Mouse (Mus musculus) ovary, postnatal 10 days (tissue): ENCODE results near the gene Ddah1.

Source experiments
- DNase-seq: peaks from one replicate; pipeline ENCODE4 v3.0.0; 2022; ENCODE audit warnings: low spot score

Ddah1 gene

DNA sequence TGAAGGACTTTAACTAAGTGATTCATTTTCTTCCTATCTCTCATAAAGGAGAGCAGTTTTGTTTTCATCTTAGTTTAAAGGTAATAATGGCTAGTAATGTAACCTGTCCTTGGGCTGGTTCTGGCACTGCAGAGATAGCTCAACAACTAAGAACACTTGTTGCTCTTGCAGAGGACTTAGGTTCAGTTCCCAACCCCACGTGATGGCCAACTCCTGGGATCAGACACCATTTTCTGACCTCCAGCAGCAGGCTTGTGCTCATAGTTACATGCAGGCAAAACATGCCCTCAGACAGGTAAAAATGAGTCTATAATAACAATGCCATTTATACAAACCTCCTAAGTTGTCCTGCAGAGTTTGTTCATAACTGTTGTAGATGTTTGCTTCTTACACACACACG lies 5.9 kb downstream of the Ddah1 start:
- DNase-seq = no peak

DNA sequence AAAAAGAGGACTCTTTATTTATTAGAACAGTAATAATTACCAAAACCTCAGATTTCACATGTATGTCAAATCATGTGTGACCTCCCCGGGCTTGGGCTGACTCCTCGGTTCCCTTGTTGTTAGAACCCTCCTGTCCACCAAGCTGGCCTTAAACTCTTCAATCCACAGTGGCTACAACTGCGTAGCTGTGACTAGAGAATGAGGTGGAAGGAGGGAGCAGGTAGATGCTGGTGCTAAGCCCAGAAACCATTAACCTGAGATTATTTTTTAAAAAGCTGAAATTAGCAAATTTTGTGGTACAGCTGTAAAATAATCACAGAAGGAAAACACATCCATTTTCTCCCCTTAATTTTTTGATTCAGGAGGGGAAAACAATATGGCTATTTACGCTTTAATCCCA lies 10.0 kb downstream of the Ddah1 start:
- no peak for DNase-seq

DNA sequence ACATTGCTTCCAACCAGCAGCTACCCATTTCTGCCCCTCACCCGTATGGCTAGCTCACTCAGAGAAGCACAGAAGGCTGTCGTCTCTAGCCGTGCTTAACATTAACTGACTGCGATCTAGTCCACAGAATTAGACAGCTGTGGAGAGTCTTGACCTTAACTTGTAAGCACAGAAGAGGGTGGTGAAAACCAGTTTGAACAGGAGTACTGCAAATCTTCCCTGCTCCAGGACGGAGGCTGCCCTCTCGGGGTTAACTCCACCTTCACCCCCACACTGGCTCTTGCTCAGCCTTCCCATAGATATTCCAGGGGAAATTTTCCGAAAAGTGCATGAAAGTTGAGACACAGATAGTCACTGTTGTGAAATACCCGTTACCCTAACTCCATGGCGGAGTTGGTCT lies 14.9 kb downstream of the Ddah1 start:
- no peak for DNase-seq

DNA sequence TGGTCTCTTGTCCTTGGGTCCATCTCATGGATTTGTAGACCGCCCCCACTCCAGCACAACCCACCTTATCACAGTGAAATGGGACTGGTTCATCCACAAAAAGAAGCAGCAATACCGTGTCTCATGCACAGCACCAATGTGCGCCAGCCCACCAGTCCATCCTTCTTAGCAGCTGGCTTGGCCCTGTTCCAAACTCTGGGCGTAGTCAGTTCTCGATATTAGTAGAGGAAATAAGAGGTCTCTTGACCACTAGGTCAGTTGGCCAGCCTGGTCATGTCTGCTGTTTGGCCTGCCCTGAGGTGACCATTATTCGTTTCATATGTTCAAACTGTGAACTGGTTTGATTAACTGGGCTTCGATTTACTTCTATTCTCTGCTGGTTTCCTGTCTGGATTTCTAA lies 15.9 kb downstream of the Ddah1 start:
- DNase-seq = no peak

DNA sequence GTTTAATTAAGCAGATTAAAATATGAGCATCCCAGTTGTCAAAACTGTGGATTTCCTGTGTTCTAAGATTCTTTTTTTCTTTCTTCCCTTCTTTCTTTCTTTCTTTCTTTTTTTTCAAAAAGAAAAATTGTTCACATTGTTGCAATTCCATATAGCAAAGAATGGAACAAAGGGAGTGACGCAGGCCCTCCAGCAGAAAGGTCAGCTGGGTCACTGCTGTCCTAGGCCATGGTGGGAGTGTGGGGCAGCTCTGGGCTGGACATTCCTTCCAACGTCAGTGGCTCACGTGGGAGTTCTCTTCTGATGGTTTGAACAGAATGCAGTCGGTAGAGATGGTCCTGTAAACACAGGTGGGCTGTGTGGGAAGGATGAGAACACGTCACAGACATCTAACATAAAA lies 16.8 kb downstream of the Ddah1 start:
- no peak for DNase-seq

DNA sequence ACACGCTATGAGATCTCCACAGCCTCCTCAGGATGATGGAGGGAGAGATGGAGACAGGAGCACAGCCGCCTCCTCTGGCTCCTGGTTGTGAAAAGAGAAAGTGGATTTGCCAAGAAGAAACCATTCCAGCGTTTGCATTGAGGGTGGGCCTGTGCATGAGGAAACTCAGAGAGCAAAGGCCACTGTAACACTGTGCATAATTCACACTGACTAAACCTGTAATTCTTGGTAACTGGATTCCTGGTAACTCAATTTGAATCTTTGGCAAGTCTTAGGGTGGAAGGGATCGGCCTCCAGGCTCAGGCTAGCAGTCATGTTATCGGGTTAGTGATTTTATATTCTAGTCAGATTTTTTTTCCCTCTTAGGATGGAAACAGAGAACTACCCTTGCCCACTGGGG lies 17.4 kb downstream of the Ddah1 start:
- no peak for DNase-seq

DNA sequence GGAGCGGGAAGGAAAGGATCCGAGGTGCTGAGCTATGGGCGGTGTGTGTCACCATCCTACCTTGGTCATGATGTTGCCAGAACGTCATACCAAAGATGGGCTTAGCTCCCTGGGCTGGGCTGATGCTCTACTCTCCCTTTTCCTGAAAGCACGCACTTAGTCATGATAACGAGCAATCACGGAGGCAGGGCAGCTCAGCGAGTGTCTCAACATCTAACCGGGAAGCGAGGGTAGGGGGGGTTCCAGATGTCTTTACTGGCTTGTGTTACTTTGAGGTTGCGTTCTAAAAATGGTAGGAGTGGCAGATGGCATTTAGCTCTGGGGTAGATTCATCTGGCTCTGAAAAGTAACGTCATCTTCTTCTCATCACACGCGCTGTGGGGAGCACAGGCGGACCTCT lies 18.5 kb downstream of the Ddah1 start:
- DNase-seq = no peak

DNA sequence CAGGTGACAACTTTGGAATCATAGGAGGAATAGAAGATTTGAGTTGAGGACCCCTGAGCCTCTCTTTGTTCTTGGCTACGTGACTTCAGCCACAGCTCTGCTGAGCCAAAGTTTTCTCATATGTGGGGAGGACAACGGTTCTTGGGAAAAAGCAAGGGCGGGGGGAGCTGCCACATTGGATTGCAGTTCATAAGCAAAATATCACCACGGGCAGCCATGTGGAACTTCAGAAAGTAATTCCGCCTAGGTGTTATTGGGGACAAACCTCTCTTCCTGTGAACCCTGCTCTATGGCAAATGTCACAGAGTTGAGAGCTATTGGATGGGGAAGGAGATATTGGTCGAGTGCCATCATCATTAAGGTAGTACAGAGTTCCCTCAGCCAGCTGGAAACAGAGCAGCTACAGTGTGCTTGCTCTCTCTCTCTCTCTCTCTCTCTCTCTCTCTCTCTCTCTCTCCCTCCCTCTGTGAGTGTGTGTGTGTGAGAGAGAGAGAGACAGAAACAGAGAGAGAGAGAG lies 20.0 kb downstream of the Ddah1 start:
- DNase-seq = no peak

DNA sequence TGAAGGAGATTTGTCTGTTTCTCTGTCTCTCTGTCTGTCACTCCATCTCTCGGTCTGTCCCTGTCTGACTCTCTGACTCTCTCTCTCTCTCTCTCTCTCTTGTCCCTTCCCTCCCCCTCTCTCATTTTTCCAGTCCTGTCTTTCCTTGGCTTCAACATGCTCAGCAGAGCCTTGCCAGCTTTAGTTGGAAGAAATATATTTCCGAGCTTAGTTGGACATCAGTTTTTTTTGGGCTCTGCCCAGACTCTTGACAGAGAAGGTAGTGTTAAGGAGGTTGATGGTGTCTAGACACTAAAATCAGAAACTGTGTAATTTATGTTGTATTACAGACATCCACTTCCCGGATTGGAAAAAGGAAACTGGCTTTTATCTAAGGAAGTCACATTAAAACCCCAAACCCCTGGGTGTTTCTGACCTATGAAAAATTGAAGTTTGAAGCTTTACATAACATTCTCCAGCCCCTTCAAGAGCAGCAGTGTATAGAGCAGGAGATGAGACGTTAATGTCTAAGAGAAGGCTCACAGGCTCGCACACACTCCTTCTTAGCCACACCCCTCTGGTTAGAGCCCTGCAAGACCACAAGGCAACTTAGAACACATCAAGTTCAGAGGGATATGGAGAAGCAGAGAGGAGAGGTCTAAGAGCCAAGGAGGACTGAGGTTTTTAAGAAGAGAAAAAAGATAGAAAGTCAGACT lies 21.0 kb downstream of the Ddah1 start:
- DNase-seq = no peak

DNA sequence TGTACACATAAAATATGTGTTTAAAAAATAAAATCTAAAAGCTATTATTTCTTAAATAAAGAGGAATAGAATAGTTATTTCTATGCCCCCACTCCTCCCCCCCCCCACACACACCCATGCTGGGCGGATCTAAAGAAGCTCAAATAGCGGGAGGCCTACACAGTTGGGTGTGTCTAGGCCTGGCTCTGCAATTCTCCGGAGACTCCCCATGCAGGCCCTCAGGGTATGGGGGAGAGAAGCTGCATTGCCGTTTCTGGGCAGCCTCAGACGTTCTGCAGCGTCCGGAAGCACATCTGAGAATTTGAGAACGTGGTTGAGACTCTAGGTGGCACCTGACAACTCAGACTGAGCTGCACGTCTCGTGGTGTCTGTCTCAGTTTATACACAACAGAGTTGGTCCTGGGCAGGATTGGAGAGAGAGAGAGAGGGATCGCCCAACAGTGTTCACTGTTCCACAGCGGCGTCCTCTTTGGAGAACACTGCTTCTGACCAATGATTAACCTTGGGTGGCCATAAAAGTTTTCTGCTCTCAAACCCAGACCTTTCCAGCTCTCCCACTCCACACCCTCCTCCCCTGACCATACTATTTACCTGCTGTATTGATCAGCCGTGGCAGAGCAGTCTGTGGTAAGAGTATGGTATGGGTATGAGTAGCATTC lies 22.4 kb downstream of the Ddah1 start:
- no peak for DNase-seq

DNA sequence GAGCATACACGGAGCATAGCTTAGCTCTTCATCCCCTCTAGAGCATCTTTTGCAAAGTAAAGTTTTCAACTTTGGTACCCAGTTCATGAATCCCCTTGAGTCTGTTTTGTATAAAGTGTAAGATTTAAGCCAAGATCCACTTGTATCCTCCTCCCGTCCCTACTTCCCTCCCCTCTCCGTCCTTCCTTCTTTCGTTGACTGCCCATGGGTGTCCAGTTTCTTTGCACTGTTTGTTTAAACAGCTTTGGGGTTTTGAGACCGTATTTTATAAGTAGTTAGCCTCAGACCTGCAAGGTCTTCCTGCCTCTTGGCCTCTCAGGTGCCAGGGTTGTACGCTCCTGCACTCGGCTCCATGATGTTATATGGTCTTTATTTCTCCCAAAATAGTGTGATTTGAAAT lies 26.8 kb downstream of the Ddah1 start:
- DNase-seq = no peak

DNA sequence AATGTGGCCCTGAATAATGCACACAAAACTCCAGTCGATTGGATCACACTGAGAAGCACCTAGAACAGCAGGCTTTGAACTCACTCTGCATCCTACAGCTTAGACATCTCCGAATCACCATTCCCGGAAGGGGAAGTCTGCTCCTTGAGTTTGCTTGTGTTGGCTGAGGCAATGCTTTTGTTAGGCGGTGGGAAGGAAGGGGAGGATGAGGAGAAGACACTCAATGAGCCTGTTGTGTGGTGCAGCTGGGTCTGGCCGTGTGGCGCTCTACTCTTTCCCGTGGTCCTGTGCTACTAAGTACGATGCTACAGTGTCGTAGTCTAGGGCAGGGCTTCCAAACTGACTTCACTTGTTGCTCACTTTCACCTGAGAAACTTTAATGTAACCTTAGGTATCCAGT lies 28.8 kb downstream of the Ddah1 start:
- DNase-seq = no peak

DNA sequence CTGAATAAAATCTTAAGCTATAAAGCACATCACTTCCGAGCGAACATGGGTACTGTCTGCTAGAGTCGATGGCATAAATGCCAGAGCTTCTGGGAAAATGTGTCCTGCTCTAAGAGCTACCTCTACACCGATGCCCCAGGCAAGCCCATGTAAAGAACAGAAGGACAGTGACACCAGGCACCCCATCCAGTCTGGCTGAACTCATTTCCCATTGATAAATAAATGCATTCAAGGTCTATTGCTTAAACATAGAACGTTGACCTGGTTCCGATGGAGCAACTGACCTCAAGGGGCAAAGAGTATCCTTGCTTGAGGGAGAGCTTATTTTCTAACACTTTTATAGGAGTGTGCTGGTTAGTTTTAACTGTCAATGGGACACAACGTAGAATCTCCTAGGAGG lies 30.6 kb downstream of the Ddah1 start:
- no peak for DNase-seq

DNA sequence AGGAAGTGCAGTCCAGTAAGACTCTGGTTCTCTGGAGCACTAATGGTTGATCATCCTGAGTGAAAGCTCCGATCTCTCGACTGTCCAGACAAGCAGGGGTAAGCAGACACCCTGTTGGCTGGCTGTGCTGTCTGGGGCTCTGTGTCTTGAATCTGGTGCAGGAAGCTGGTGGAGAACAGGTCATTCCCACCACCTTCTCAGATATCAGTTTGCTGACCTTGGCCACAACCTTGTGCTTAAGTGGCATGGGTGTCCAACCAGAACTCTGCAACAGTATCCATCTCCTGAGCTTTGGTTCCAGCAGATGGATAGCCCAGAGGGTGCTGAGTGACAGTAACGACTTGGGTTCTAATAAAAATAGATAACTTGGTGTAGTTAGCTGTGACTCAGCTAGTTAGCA lies 31.8 kb downstream of the Ddah1 start:
- DNase-seq = no peak

DNA sequence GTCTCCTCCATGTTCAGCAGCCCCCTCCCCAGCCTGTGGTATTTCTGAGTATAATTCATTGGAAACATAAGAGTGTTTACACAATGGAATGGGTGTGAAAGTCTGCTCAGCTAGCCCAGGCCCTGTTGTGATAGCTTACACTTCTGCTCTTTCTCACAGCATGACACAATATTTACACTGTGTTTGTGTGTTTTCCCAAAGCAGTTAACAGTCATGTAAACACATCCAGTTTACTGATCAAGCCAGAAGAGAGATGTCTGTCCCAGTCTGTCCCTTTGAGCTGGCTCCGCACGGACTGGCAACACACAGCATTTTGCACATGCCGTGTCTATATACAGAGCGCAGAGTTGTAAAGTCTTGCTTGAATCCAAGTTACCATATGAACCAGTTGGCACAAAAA lies 32.2 kb downstream of the Ddah1 start:
- no peak for DNase-seq

DNA sequence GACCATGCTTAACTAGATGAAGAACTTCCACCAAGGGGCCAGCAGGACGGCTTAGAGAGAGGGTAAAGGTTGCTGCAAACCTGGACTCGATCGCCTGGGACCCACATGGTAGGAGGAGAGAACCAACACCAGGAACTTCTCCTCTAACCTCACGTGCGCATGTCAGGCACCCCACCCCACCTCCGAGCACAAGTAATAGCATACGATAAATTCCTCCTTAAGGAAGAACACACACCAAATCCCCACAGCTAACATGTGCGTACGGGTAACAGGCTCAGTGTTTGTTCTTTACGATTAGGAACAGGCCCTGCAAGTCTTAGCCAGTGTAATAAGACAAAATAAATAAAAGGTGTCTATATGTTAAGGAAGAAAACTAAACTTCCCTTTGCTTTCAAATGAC lies 35.9 kb downstream of the Ddah1 start:
- no peak for DNase-seq

DNA sequence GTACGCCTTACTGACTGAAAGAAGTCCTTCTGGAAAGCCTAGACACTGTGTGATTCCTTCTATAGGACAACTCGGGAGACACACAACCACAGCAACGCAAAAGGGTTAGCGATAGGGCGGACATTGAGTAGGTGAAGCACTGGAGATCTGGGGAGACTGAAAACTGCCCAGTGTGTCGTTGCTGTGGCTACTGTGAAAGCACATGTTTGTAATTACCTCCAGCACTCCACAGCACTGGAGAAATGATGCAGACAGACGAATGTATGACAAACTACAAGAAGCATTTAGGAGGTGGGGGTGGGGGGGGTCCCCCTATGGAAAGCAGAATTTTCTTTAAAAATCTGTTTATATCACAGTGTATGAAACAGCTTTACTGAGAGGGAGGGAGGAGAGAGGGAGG lies 37.4 kb downstream of the Ddah1 start:
- DNase-seq = no peak

DNA sequence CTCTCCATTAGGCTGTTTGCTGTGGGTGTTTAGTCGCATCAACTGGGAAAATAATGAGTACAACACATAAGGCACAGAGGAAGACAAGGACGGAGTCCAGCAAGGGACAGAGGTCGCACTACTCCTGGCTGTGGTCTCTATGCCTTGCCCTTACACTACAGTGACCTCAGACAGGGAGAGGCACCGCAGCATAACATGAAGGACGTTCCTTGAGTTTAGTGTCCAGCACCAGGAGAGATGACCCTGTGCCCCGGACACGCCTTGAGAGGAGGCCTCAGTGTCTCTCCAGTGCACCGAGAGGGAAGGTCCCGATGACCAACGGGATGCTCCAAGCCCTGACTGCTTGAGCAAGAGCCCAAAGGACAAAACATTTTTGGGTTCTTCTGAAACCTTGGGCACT lies 39.6 kb downstream of the Ddah1 start:
- DNase-seq = no peak

DNA sequence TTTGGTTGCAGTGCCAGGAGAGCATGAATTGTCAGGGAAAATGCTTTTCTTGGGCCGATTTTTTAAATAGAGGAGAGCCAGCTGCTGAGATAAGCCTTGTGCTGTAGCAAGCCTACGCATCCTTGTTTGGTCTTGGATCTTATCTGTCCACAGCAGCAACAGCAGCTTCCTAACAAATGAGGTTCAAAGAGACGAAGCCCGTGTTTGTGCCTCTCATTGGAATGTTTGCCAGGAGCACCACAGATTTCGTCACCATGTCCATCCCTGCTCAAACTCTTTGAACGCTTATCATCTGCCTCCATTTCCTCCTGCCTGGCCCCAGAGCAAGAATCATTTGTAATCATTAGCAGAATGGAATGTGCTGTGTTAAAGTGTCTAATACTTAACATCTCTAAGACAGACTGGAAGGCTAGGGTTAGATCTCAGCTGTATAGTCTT lies 40.3 kb downstream of the Ddah1 start:
- no peak for DNase-seq

DNA sequence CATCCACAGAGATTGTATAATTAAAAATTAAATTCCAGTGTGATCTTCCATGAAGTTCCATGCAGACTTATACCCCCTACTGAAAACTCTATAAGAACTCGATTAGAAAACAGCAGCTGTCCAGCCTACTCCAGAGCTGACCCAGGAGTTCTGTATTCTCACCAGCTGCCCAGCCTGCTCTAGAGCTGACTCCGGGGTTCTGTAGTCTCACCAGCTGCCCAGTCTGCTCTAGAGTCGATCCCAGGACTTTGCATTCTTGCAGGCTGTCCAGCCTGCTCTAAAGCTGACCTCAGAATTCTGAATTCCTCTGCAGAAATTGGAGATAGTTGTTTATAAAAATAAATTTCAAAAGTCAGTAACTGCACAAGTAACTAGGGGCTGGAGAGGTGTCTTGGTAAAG lies 40.9 kb downstream of the Ddah1 start:
- DNase-seq = no peak

DNA sequence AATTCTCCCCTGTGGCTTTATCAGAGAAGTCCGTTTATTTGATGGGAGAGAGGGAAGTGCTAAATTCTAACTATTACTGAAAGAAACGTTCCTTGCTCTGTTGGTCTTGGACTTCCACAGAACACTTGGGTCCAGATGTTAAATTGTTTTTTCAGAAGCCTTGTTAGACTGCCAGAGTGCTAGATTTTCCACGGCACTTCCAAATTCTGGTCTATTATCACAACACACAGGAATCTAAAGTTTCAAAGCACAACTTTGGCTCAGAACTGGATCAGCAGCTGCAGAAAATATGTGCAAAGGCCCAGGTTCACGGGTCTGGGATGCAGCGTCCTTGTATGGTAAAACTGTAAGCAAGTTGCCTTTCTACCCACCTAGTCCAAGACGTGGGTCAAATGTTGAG lies 43.6 kb downstream of the Ddah1 start:
- DNase-seq = no peak

DNA sequence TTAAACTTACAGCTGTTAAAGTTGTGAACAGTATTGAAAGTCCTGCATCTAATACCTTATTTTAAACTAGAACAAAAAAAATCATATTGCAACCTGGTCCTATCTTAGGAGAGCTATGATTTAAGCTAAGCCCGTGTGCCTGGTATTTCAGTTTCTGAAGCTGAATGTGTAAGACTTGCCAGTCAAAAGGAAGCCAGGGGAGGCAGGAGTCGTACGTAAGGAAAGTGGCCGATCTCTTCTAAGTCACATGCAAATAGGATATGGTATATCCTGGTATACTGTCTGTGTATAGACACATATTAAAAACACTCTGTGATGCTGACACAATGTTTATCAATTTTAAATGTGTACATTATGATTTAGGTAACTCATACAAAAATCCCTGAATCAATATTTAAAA lies 47.4 kb downstream of the Ddah1 start:
- DNase-seq = no peak

DNA sequence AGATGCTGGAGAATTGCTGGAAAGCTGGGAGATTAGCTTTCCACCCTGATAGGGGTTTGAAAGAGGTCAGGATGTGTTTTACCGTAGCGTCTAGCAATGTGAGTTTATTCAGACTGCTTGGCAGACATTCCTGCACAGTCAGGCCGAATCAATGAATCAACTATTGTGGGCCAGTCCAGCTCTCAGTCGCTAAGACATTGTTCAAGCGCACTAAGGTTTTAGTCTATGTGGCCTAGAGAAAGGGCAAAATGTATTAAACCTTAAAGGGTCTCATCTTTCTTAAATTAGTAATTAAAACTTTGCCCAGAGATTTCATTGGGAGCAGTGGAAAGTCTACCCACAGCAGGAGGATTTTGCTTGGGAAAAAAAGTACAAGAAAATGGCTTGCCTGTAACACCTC lies 48.0 kb downstream of the Ddah1 start:
- no peak for DNase-seq

DNA sequence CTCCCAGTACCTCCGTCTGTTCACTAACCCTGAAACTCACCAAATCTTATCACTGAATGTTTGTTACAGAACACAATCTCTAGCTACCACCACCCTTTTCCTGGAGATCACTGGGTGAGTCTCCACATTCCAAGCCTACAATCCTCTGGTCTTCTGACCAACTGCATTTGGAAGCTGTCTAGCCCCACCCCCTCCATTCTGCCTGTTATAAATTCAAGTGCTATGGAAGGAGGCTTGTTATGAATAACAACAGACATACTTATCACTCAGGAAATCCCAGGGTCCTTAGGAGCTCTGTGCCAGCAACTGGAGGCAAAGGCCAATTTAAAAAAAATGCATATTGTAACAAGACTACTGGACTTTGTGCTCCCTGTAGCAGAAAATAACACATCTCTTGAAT lies 58.3 kb downstream of the Ddah1 start:
- no peak for DNase-seq
